Mouse (Mus musculus) olfactory bulb, adult 2 months (tissue): ENCODE measurements around the gene Cubn.

Experiments used
- CTCF ChIP-seq: fragments of 200-500 bp; IDR thresholded peaks from 2 replicates; pipeline ENCODE4 v1.5.1; 2012; ENCODE audit warnings: low read depth, mild to moderate bottlenecking, low read length, moderate library complexity; ENCODE audit not compliant: insufficient read depth
- POLR2A ChIP-seq: fragments of 200-500 bp; IDR thresholded peaks from 2 replicates; pipeline ENCODE4 v1.6.1; 2012; ENCODE audit warnings: mild to moderate bottlenecking, low read depth, low read length, moderate library complexity; ENCODE audit not compliant: insufficient read depth

DNA sequence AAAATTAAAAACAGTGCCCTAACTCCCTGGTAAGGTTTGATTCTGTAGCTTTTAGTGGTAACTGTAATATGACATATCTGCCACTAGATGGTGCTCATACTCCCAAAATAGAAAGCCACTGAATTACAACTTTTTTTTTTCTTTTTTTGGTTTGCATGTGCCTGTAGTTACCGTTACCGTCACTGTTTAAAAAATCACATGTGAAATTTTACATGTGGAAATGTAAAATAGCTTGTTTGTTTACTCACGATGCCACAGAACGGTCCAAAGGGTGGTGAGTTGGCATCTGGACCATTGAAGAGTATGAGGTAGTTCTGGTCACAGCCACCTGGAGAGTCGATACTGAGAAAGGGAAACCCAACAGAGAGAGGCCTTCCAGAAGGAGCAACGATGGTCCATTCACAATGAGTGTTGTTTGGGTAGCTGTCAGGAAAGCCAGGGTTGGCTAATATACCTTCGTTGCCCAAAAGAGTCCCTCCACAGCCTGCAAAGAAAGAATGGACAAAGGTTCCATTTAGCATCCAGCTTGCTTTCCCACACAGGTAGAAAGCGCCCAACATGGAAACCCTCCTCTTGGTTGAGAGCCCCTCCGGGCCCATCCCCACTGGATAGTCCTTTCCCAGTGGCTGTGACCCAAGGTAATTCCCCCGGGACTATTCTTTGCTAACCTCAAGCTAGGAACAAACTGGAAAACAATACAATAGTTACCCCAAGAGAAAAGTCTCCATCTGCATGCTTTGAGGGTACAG, 213.3 kb downstream of the Cubn start:
- TF ChIP-seq CTCF (no peak), POLR2A (no peak)
